Mouse (Mus musculus) kidney, embryonic 14.5 days (tissue): ENCODE results near the gene Olfr68. TPM values are rescaled to one million over a fixed set of nuclear protein-coding genes. Genes with fewer than 3 reads are reported as not detected.

Source experiments
- polyA plus RNA-seq: library from polyadenylated mRNA; unstranded; fragments of >200 nt; fragmentation: Nextera tagmentation; extraction: Ambion mirVana; gene quantifications from 2 replicates; pipeline ENCODE4 v1.2.1, GENCODE M21; 2014

Gene Olfr68
- polyA plus RNA-seq, 1 experiment from 2014 or later, result not detected

Other genes starting within 250 kb of the Olfr68 start
- not detected in 2 replicates for gene Olfr612, start 237.0 kb downstream of the Olfr68 start, polyA plus RNA-seq
- gene Olfr613, start 231.6 kb downstream of the Olfr68 start, polyA plus RNA-seq, result not detected in 2 replicates
- gene Olfr615, start 223.6 kb downstream of the Olfr68 start, polyA plus RNA-seq, result not detected in 2 replicates
- gene Olfr616, start 210.6 kb downstream of the Olfr68 start, polyA plus RNA-seq, result not detected in 2 replicates
- not detected in 2 replicates for gene Olfr617, start 206.6 kb downstream of the Olfr68 start, polyA plus RNA-seq
- gene Olfr618, start 189.6 kb downstream of the Olfr68 start, polyA plus RNA-seq, result not detected in 2 replicates
- not detected in 2 replicates for gene Olfr619, start 179.1 kb downstream of the Olfr68 start, polyA plus RNA-seq
- not detected in 2 replicates for gene Olfr620, start 167.2 kb downstream of the Olfr68 start, polyA plus RNA-seq
- gene Olfr622, start 137.0 kb downstream of the Olfr68 start, polyA plus RNA-seq, result not detected in 2 replicates
- gene Olfr623, start 116.0 kb downstream of the Olfr68 start, polyA plus RNA-seq, result not detected in 2 replicates
- 0.04 TPM in 1 of 2 replicates, not detected in the other for gene Olfr624, start 108.5 kb downstream of the Olfr68 start, polyA plus RNA-seq
- not detected in 2 replicates for gene Olfr625-ps1, start 97.0 kb downstream of the Olfr68 start, polyA plus RNA-seq
- gene Olfr243, start 65.0 kb downstream of the Olfr68 start, polyA plus RNA-seq, result not detected in 2 replicates
- not detected in 2 replicates for gene Olfr628, start 49.3 kb downstream of the Olfr68 start, polyA plus RNA-seq
- not detected in 2 replicates for gene Olfr629, start 34.8 kb downstream of the Olfr68 start, polyA plus RNA-seq
- gene Olfr630, start 22.4 kb downstream of the Olfr68 start, polyA plus RNA-seq, result not detected in 2 replicates
- gene Olfr69, start 8.1 kb downstream of the Olfr68 start, polyA plus RNA-seq, result not detected in 2 replicates
- not detected in 2 replicates for gene Olfr67, start 12.1 kb upstream of the Olfr68 start, polyA plus RNA-seq
- 1,529 and 1,788 TPM in 2 replicates for gene Hbb-bt, start 34.3 kb upstream of the Olfr68 start, polyA plus RNA-seq
- 3,842 and 4,307 TPM in 2 replicates for gene Hbb-bs, start 48.4 kb upstream of the Olfr68 start, polyA plus RNA-seq
- not detected in 2 replicates for gene Hbb-bh2, start 60.8 kb upstream of the Olfr68 start, polyA plus RNA-seq
- gene Hbb-bh1, start 63.5 kb upstream of the Olfr68 start, polyA plus RNA-seq, result 2.8 and 6.5 TPM in 2 replicates
- 578 and 855 TPM in 2 replicates for gene Hbb-y, start 73.5 kb upstream of the Olfr68 start, polyA plus RNA-seq
- not detected in 2 replicates for gene Olfr66, start 106.6 kb upstream of the Olfr68 start, polyA plus RNA-seq
- not detected in 2 replicates for gene Olfr64, start 114.8 kb upstream of the Olfr68 start, polyA plus RNA-seq
- not detected in 2 replicates for gene Olfr65, start 123.8 kb upstream of the Olfr68 start, polyA plus RNA-seq
- not detected in 2 replicates for gene Olfr631, start 149.1 kb upstream of the Olfr68 start, polyA plus RNA-seq
- not detected in 2 replicates for gene Olfr632, start 154.6 kb upstream of the Olfr68 start, polyA plus RNA-seq
- gene Olfr633, start 164.7 kb upstream of the Olfr68 start, polyA plus RNA-seq, result not detected in 2 replicates
- 0.03 TPM in 1 of 2 replicates, not detected in the other for gene Olfr635, start 191.5 kb upstream of the Olfr68 start, polyA plus RNA-seq
- not detected in 2 replicates for gene Olfr638, start 219.0 kb upstream of the Olfr68 start, polyA plus RNA-seq
- gene Olfr639, start 237.6 kb upstream of the Olfr68 start, polyA plus RNA-seq, result 0.03 TPM in 1 of 2 replicates, not detected in the other
- gene Olfr640, start 245.9 kb upstream of the Olfr68 start, polyA plus RNA-seq, result not detected in 2 replicates